Mouse (Mus musculus): ENCODE measurements around the gene Mymk. TPM values are rescaled to one million over a fixed set of nuclear protein-coding genes. Genes with fewer than 3 reads are reported as not detected.

Mymk gene
- polyA plus RNA-seq, 1 experiment = not detected

GRCm38 (mm10) chr2:27042131-27042844 is 29.7 kb downstream of the Mymk start:
- Histone ChIP-seq H3K27ac (ENCODE audit: control insufficient read depth, insufficient read depth, low read depth, low read length, poor library complexity) (no peak overlapping the region), H3K4me3 (replicated peaks; ENCODE audit: control insufficient read depth, low read depth, low read length) (no peak overlapping the region), H3K4me1 (ENCODE audit: control insufficient read depth, insufficient read depth, low read length) (no peaks in the 10 kb centered on the region)
- TF ChIP-seq CTCF (IDR thresholded peaks at IDR 0.05; ENCODE audit: control insufficient read depth, insufficient read depth, low read length) (no peak), POLR2A (IDR thresholded peaks at IDR 0.05; ENCODE audit: borderline replicate concordance, control insufficient read depth, low read depth, low read length) (no peak)
- 53% methylated on average over 8 of the region's 8 CpGs for WGBS

- Histone ChIP-seq H3K4me1 (ENCODE audit: control insufficient read depth, insufficient read depth, low read length) (no peaks in the 10 kb centered on the region), H3K4me3 (replicated peaks; ENCODE audit: control insufficient read depth, low read depth, low read length) (no peak overlapping the region), H3K27ac (ENCODE audit: control insufficient read depth, insufficient read depth, low read depth, low read length, poor library complexity) (no peak overlapping the region)
- 14% methylated on average over 1 of the region's 1 CpGs for WGBS
- TF ChIP-seq CTCF (IDR thresholded peaks at IDR 0.05; ENCODE audit: control insufficient read depth, insufficient read depth, low read length) (peak; percentile 38; the same call in 1 of the 2 replicates), POLR2A (IDR thresholded peaks at IDR 0.05; ENCODE audit: borderline replicate concordance, control insufficient read depth, low read depth, low read length) (no peak)
Measured at GRCm38 (mm10) chr2:27039286-27039685, 32.7 kb downstream of the Mymk start.

- no peak overlapping the region for H3K27ac ChIP-seq (ENCODE audit: control insufficient read depth, insufficient read depth, low read depth, low read length, poor library complexity)
- under 1% methylated on average over 3 of the region's 3 CpGs for WGBS
- H3K4me3 ChIP-seq (replicated peaks; ENCODE audit: control insufficient read depth, low read depth, low read length) = no peak overlapping the region
- TF ChIP-seq CTCF (IDR thresholded peaks at IDR 0.05; ENCODE audit: control insufficient read depth, insufficient read depth, low read length) = peak; percentile 87
- TF ChIP-seq POLR2A (IDR thresholded peaks at IDR 0.05; ENCODE audit: borderline replicate concordance, control insufficient read depth, low read depth, low read length) = no peak
- no peaks in the 10 kb centered on the region for H3K4me1 ChIP-seq (ENCODE audit: control insufficient read depth, insufficient read depth, low read length)
Measured at GRCm38 (mm10) chr2:27038596-27038995, 33.4 kb downstream of the Mymk start.

- no peak for TF ChIP-seq POLR2A (IDR thresholded peaks at IDR 0.05; ENCODE audit: borderline replicate concordance, control insufficient read depth, low read depth, low read length)
- TF ChIP-seq CTCF (IDR thresholded peaks at IDR 0.05; ENCODE audit: control insufficient read depth, insufficient read depth, low read length) = no peak
- H3K4me1 ChIP-seq (ENCODE audit: control insufficient read depth, insufficient read depth, low read length) = no peaks in the 10 kb centered on the region
- 79% methylated on average over 4 of the region's 4 CpGs for WGBS
- H3K27ac ChIP-seq (ENCODE audit: control insufficient read depth, insufficient read depth, low read depth, low read length, poor library complexity) = no peak overlapping the region
- H3K4me3 ChIP-seq (replicated peaks; ENCODE audit: control insufficient read depth, low read depth, low read length) = no peak overlapping the region
Measured at GRCm38 (mm10) chr2:27037008-27037407, 35.0 kb downstream of the Mymk start.

- TF ChIP-seq CTCF (IDR thresholded peaks at IDR 0.05; ENCODE audit: control insufficient read depth, insufficient read depth, low read length) = no peak
- TF ChIP-seq POLR2A (IDR thresholded peaks at IDR 0.05; ENCODE audit: borderline replicate concordance, control insufficient read depth, low read depth, low read length) = no peak
- no peak overlapping the region for H3K27ac ChIP-seq (ENCODE audit: control insufficient read depth, insufficient read depth, low read depth, low read length, poor library complexity)
- WGBS = 34% methylated on average over 3 of the region's 3 CpGs
- no peak overlapping the region for H3K4me3 ChIP-seq (replicated peaks; ENCODE audit: control insufficient read depth, low read depth, low read length)
- H3K4me1 ChIP-seq (ENCODE audit: control insufficient read depth, insufficient read depth, low read length) = no peaks in the 10 kb centered on the region
Measured at GRCm38 (mm10) chr2:27036003-27036402, 36.0 kb downstream of the Mymk start.

GRCm38 (mm10) chr2:27032361-27032760 is 39.6 kb downstream of the Mymk start:
- H3K4me1 ChIP-seq (ENCODE audit: control insufficient read depth, insufficient read depth, low read length) = peaks cover 4% of the 10 kb centered on the region; the same call in 1 of the 2 replicates
- no peak overlapping the region for H3K4me3 ChIP-seq (replicated peaks; ENCODE audit: control insufficient read depth, low read depth, low read length)
- TF ChIP-seq POLR2A (IDR thresholded peaks at IDR 0.05; ENCODE audit: borderline replicate concordance, control insufficient read depth, low read depth, low read length) (no peak), CTCF (IDR thresholded peaks at IDR 0.05; ENCODE audit: control insufficient read depth, insufficient read depth, low read length) (no peak)
- whole genome bisulfite sequencing = 63% methylated on average over 2 of the region's 2 CpGs
- H3K27ac ChIP-seq (ENCODE audit: control insufficient read depth, insufficient read depth, low read depth, low read length, poor library complexity) = no peak overlapping the region

- peak overlapping the region; percentile 47 for H3K27ac ChIP-seq (ENCODE audit: control insufficient read depth, insufficient read depth, low read depth, low read length, poor library complexity)
- WGBS = 6% methylated on average over 4 of the region's 4 CpGs
- TF ChIP-seq POLR2A (IDR thresholded peaks at IDR 0.05; ENCODE audit: borderline replicate concordance, control insufficient read depth, low read depth, low read length) (no peak), CTCF (IDR thresholded peaks at IDR 0.05; ENCODE audit: control insufficient read depth, insufficient read depth, low read length) (no peak)
- peak overlapping the region; percentile 59 for H3K4me3 ChIP-seq (replicated peaks; ENCODE audit: control insufficient read depth, low read depth, low read length)
- peaks cover 4% of the 10 kb centered on the region; the same call in 1 of the 2 replicates for H3K4me1 ChIP-seq (ENCODE audit: control insufficient read depth, insufficient read depth, low read length)
Measured at GRCm38 (mm10) chr2:27028437-27029015, 43.5 kb downstream of the Mymk start.

- peak within 1 kb of the TSS; percentile 84 for H3K27ac ChIP-seq (ENCODE audit: control insufficient read depth, insufficient read depth, low read depth, low read length, poor library complexity)
- 4% methylated on average over 38 of the region's 38 CpGs for WGBS
- H3K4me1 ChIP-seq (ENCODE audit: control insufficient read depth, insufficient read depth, low read length) = peaks cover 4% of the 10 kb centered on the region; the same call in 1 of the 2 replicates
- no peak for TF ChIP-seq CTCF (IDR thresholded peaks at IDR 0.05; ENCODE audit: control insufficient read depth, insufficient read depth, low read length)
- no peak; the same call in 1 of the 2 replicates for TF ChIP-seq POLR2A (IDR thresholded peaks at IDR 0.05; ENCODE audit: borderline replicate concordance, control insufficient read depth, low read depth, low read length)
- peak within 1 kb of the TSS; percentile 65 for H3K4me3 ChIP-seq (replicated peaks; ENCODE audit: control insufficient read depth, low read depth, low read length)
Measured at GRCm38 (mm10) chr2:27027618-27028436, 44.2 kb downstream of the Mymk start, which contains the start of gene Slc2a6. Gene Slc2a6, minus strand, starts transcription at chr2:27027998.
